Mouse (Mus musculus) ZHBTc4 (cell line): ENCODE measurements at regions not wholly inside any gene's neighbourhood (a gene's known extent, or its start where the extent isn't known, plus 50 kb on each side); places are given as distances from the start of the nearest gene placed in this dataset.

Experiments used
- DNase-seq: peaks from one replicate; pipeline ENCODE4 v3.0.0-alpha.2; 2011; ENCODE audit warnings: low read depth, low spot score

DNA sequence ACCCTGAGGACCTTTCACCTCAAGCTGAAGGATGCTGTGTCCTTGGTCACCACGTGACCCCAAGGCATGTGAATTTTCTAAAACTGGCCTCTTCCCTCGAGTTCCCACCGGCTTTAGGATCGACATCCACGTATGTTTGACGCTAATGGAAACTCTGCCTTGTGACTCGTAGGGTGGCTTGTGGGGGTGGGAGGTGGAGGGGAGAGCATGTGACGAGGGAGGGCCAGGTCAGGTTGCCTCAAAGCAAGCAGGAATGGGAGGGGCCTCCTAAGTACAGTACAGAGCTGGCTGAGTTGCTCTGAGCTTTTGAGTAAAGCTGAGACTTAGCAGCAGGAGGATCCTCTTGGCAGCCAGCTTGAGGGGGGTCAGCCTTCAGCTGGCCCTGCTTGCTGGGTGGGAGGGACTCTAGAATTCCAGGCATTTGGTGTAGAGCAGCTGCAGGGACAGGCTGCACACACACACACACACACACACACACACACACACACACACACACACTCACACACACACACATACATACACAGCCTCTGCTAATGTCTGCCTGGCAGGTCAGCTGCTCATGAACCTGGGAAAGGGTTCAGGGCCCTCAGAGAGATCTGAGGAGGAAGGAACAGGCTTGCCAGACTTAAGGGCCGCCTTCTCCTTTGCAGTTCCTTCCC is 78.5 kb downstream of the Sik1 start:
- DNase-seq, result peak; percentile 80

- DNase-seq, result peak; percentile 39
Measured at GRCm38 (mm10) chr17:31777751-31778150, 77.9 kb downstream of the Sik1 start.

DNA sequence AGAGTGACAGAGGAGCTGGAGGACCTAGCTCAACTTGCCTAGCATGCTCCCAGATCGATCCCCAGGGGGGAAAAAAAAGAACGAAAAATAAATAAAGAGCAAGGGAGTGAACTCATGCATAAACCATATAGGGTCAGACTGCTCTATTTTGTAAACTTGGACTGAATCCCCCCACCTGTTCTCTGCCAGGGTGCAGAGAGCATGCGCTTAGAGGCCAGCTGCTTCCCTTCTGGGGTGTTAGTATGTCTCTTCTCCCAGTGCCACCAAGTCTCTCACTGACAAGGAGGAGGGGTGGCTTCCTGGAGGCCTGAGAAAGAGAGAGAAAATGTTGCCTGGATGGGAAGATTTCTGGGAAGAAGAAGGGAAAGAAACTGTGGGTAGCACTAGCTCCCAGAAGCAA is 76.1 kb downstream of the Sik1 start:
- DNase-seq, result no peak

DNA sequence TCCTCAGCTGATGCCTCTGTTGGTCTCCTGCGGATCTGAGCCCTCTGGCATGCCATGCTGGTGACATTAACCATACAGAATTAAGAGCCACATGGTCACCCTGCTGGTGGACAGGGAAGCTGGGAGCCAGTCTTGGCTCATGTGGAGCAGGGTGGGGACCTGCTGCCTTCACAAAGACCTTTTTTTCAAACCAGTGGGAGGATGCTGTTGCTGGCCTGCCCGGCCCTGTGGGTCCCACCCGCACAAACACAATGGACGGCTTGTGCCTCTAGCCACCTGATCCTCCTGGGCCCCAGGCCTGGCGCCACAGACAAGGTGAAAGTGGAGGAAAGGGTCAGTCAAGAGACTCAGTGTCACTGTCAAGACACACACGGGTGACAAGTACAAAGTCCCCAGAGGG is 73.4 kb downstream of the Sik1 start:
- DNase-seq, result peak; percentile 26

DNA sequence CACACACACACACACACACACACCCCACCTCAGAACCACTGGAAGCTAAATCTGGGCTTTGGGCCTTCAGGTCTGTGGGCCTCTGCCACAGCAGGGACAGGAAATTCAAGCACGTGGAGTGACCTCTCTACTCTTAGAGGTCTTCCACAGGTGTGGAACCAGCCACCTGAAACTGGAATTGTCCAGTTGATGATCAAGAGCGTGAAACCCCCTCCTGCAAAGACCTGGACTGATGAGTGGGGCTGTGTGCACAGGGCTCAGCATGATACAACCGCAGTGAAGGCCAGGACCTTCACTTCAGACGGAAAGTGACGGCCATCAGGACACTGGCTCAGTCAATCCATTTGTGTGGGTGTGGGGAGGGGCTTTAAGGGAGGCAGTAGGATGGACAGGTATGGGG is 72.5 kb downstream of the Sik1 start:
- DNase-seq, result peak; percentile 67

GRCm38 (mm10) chr17:31788316-31788715 is 67.3 kb downstream of the Sik1 start:
- no peak for DNase-seq

DNA sequence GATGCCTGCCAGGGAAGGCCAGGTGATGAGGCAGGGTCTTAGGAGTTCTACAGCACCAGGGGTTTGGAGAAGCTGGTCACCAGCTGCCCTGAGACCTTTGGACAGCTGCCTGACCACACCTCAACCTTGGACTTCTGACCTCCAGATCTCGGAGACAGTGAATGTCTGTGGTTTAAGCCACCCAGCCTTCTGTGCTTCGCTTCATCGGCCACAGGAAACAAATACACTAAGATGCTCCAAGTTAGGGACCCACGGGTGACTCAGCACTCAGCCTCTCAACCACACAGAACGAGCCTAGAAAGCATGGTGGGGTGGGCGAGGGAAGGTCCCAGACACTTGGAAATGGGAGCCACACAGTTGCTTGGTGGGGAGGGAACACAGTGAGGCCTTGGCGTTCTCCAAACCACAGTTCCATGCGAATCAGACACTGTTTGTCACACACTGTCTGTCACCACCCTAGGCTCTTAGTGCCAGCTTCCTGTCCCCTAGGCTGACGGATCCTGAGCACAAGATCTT is 66.5 kb downstream of the Sik1 start:
- no peak for DNase-seq

GRCm38 (mm10) chr17:31789906-31790279 is 65.7 kb downstream of the Sik1 start:
- peak; percentile 63 for DNase-seq

- peak; percentile 64 for DNase-seq
Measured at GRCm38 (mm10) chr17:31790280-31791063, 65.1 kb downstream of the Sik1 start.

DNA sequence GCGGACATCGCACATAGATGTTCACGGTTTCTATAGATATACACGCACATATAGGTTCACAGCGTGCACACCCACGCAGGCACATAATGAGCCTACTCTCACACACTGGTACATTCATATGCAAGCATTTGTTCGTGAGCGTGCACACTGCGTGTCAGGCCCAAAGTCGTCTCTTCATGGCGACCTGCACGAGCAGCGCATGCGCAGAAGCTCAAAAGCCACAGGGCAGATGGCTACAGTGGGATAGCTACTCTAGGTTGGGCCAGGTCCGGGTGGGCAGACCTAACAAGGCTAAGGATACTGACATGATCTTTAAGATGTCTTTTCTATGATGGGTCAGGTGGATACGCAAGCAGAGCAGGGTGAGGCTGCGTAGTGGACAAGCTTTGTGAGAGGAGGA is 63.9 kb downstream of the Sik1 start:
- peak; percentile 75 for DNase-seq

GRCm38 (mm10) chr17:31793040-31793439 is 62.6 kb downstream of the Sik1 start:
- peak; percentile 1 for DNase-seq

- DNase-seq, result peak; percentile 15
Measured at GRCm38 (mm10) chr17:31793521-31793920, 62.1 kb downstream of the Sik1 start.

- peak; percentile 23 for DNase-seq
Measured at GRCm38 (mm10) chr17:31793964-31794363, 61.6 kb downstream of the Sik1 start.
